Mouse (Mus musculus) heart, postnatal 4 days (tissue): ENCODE data around the gene Ppp1r21. TPM values are rescaled to one million over a fixed set of nuclear protein-coding genes. Genes with fewer than 3 reads are reported as not detected.
A peak's percentile ranks its signal among the peaks of the same experiment; 100 is the strongest.

ENCODE experiments used
- DNase-seq: peaks from one replicate; pipeline ENCODE4 v3.0.0; 2021
- total RNA-seq, 2 experiments: library from RNA; stranded (reverse); gene quantifications; 2 replicates each; pipeline ENCODE4 v1.2.3; 2021

Gene Ppp1r21
- total RNA-seq, 2 experiments from 2014 or later: 11.5 to 16.7 TPM

DNA sequence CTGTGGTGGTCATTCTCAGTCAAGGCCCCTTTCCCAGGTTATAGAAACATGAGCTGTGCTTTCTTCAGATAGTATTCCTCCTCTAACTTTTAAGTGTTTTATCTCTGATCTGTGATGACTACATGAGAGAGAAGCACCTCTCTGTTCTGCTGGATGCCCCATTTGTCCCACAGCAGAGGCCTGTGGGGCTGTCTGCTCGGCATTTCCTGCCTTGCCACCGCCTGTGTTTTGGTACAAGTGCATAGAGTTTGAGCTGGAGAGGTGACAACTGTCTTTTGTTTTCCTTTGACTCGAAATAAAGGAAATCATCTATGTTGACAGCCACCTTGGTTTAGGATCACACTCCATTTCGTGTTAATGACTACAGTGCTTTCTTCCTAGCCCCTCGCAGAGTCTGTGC is 44.9 kb downstream of the Ppp1r21 start:
- no peak for DNase-seq

- DNase-seq: no peak
Observed at GRCm38 (mm10) chr17:88578522-88579242, 48.8 kb downstream of the Ppp1r21 start.

DNA sequence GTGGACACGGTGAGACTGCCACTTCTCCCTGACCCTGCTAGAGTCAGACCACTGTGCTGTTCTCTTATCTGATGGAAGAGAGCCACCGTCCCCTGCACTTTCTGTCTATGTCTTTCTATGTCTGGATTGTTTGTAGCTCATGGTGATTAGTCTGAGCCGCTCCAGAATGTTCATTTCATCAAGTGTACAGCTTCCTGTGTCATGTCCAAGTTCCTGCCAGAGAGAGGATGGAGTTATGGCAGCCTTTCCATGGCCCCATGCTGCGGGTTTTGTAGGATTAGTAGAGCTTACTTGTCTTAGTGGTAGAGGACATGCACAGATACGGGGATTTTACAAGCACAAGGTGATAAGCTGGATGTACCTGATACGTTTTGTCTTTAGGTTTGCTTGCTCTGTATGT is 50.6 kb downstream of the Ppp1r21 start:
- DNase-seq: no peak

DNA sequence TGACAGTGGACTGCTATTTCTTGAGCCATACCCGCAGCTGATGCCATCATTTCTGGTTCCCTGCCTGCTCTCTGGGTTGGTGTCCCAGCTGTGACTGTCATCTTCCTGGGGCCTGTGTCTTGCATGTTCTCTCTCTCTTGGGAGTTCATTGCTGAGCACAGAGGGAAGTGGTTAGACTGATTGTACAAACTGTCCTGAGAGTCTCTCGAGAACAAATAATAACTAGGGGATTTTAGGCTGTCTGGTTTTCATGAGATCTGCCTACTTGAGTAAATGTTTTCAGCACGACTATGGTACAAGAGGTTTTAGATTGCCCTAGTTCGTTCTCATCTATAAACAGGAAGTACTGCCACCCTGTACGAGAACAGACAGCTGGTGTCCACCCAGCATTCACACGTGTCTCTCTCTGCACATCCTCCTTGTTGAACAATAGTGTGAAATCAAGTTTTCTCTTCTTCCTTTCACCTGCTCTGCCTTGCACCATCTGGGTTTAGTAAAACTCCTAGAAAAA is 51.6 kb downstream of the Ppp1r21 start:
- DNase-seq: no peak

DNA sequence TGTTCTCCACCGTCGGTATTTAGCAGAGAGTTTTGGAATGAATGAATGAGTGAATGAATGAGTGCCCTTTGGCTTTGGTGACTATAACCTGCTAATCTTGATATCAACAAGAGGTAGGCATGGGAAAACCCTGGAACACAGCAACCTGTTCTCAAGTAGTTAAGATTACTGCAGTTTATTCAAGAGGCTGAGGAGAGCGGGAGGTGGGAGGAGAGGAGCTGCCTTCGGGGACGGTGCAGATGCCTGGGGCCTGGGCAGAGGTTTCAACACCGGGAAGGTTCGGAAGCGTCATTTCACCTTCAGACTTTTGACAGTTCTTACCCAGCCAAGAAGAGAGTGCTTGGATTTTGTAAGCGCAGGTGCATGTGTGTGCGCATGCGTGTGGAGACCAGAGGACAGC is 53.1 kb downstream of the Ppp1r21 start:
- DNase-seq: no peak

DNA sequence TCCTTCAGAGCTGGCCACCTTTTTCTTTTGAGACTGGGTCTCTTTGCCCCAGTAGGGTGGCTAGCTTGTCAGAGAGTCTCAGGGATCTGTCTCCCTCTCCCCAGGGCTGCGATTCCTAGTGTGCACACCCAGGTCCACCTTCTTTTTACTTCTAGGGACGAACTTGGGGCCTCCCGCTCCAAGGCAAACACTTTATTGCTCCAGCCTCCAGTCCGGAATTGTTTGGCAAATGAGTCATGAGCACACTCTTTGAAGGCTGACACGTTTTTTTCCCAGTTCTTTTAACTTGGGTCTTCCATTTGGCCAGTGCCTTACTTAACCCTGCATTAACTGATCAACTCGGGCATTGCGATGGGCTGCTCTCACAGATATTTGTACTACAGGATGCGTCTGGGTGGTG is 53.5 kb downstream of the Ppp1r21 start:
- no peak for DNase-seq

- DNase-seq: no peak
Observed at GRCm38 (mm10) chr17:88587371-88587770, 57.5 kb downstream of the Ppp1r21 start.

DNA sequence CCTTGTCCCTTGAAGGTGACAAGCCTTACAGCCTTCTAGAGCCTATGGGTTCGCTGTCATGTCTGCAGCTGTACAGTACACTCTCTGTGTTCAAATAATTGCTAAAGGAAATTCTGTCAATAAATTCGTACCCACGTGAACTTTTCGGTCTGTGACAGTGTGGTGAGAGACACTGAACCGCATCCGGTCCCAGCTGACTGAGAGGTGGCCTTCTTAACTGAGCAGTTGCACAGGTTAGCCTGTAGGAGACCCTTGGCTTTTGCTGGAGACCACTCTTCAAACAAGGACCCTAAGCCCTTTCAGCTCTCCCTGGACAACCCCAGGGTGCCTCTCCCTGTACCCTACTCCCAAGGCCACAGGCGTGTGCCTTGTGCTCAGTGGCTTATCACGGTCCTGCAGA is 58.3 kb downstream of the Ppp1r21 start:
- DNase-seq: no peak

DNA sequence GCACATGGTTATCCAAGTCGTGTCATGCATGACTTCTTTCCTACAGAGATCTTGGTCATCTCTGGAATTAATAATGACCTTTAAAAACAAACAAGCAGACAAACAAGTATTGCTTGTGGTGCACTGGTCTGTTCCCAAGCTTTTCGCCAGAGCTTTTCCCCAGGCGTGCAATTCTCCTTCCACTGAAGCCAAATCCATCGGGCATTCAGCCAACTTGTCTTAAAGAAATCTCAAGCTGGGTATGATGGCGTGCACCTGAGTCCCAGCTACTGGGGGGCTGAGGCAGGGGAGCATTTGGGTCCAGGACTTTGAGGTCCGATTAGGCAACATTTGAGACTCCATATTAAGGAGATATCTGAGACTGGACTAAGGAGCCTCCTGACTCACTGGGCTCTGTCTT is 60.3 kb downstream of the Ppp1r21 start:
- DNase-seq: no peak

DNA sequence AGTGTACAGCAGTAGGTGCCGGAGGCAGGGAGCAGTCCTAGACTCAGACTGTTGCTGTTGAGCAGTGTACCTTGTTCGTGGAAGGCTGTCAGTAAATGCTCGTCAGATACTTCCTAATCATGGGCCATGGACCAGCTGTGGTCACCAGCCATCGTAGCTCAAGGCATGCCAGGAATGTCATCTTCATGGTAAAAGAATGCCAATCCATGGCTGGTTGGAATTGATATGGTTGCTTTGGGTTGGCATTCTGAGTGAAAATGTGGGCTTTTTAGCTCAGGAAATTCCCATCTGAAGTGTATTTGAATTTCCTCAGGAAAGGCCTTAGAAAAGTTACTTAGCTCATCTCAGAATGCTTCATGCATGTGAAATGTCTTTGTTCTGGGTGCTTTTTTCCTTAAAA is 65.2 kb downstream of the Ppp1r21 start:
- DNase-seq: no peak

GRCm38 (mm10) chr17:88596068-88596467 is 66.2 kb downstream of the Ppp1r21 start:
- no peak for DNase-seq

GRCm38 (mm10) chr17:88596544-88597221 is 66.8 kb downstream of the Ppp1r21 start:
- DNase-seq: peak; percentile 87

DNA sequence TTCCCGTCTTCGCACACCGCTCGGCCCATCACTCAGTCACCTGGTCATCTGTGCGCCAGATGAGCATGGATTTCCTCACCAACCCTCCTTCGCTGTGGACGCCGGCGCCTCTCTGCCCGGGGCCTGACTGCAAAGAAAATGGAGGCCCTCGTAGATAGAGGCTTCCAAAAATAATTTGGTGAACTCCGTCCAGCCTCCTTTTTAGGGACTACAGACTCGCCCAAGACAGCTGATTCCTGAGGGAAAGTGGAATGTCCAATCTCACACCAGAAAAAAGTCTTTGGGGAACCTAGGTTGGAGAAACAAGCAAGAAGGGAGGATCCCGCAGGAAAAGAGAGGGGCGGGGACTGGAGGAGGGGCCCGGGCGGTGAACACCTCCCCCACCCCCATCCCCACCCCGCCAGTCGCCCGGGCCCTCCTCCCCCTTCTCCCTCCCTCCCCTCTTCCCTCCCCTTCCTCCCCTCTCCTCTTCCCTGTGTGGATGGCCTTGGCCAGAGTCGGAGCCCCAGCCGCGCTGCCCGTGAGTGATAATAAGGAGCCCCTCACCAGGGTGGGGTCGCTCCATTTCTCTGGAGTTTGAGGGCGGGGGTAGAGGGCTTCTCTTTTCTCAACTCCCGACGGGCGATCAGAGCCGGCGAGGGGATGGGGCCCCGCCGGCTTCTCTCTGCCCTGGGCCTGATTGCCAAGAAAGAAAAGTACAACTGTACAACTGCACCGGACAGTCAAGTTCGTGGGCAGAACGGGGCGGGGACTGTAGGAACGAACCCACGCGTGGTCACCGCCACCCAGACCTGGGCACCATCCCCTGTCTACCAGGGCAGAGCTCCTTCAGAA is 67.5 kb downstream of the Ppp1r21 start, which contains the start of gene Ston1:
TSS of gene Ston1 (plus strand) at position 463 of the 834 bp plus-strand sequence.
- DNase-seq: peak; percentile 59

- DNase-seq: no peak
Observed at GRCm38 (mm10) chr17:88598056-88598420, 68.1 kb downstream of the Ppp1r21 start.

DNA sequence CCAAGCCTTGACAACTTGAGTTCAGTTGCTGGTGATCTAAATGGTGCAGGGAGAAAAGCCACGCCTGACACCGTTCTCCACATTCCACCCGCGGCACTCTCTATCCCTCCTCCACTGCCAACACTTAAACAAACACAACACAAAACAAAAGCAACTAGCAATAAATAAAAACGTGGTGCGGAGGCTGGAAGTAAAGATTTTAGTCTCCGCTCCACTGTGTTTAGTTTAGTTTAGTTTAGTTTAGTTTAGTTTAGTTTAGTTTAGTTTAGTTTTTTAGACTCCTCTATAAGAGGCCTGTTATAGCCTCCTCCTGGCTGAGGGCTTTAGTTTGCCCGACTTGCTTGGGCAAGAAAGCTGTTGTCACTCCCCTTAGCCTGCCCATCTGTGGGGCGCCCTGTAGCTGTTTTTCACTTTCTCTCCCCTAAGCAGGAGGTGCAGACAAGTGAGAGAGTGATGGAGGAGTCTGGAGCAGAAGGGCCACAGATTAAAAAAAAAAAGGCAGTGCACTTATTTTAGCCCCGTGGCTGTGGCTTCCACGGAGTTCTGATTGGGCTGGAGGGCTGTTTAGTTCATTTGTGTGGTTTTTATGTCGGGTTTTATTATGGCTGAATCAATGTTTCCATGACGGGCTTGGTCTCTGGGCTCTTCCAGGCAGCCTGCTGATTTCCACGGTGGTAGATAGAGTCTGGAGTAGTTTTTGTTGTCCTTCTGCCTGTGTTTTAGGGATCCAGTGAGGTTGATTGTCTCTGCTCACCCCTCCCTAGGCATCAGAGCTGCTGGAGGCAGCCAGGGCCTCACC is 68.9 kb downstream of the Ppp1r21 start:
- DNase-seq: no peak

GRCm38 (mm10) chr17:88600492-88601026 is 70.6 kb downstream of the Ppp1r21 start:
- DNase-seq: no peak

GRCm38 (mm10) chr17:88603943-88604342 is 74.0 kb downstream of the Ppp1r21 start:
- no peak for DNase-seq

- DNase-seq: no peak
Observed at GRCm38 (mm10) chr17:88606056-88606455, 76.1 kb downstream of the Ppp1r21 start.

GRCm38 (mm10) chr17:88609361-88609760 is 79.4 kb downstream of the Ppp1r21 start:
- DNase-seq: no peak

GRCm38 (mm10) chr17:88611057-88611456 is 81.1 kb downstream of the Ppp1r21 start:
- no peak for DNase-seq

GRCm38 (mm10) chr17:88613172-88613571 is 83.3 kb downstream of the Ppp1r21 start:
- DNase-seq: no peak

DNA sequence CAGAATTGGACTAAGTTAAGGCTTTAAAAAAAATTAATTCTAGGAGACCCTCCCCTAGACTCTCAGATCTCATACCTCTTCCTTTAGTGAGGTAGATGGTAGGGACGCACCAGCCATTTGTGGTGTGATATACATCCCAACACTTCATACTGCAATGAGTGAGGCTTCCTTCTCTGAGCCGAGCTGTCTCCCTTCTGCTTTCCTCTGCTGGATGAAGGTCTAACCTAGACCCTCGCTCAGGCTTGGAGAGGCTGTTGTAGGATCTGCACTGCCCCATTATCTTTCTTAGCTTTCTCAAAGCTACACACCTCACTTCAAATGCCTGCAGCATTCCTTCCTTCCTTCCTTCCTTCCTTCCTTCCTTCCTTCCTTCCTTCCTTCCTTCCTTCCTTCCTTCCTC is 83.8 kb downstream of the Ppp1r21 start:
- no peak for DNase-seq
